Mouse (Mus musculus) ES-Bruce4 (cell line): Measurements from ENCODE around the gene Grm1. TPM values are rescaled to one million over a fixed set of nuclear protein-coding genes. Genes with fewer than 3 reads are reported as not detected.

Experiments
- H3K27ac ChIP-seq: 2 replicates; pipeline ENCODE4 v1.5.1; 2012; ENCODE audit warnings: low read length, inconsistent platforms; ENCODE audit not compliant: insufficient read depth
- H3K27me3 ChIP-seq: 2 replicates; pipeline ENCODE4 v1.6.1; 2012; ENCODE audit warnings: mild to moderate bottlenecking, low read length, inconsistent platforms; ENCODE audit not compliant: control insufficient read depth, poor library complexity, insufficient read depth, severe bottlenecking
- H3K36me3 ChIP-seq: 2 replicates; pipeline ENCODE4 v1.6.1; 2012; ENCODE audit warnings: inconsistent platforms, mild to moderate bottlenecking, low read length, moderate library complexity; ENCODE audit not compliant: control insufficient read depth, poor library complexity, insufficient read depth, severe bottlenecking
- H3K4me1 ChIP-seq: one replicate; pipeline ENCODE4 v1.8.1; 2011; ENCODE audit warnings: low read length; ENCODE audit not compliant: control insufficient read depth, insufficient read depth
- H3K4me3 ChIP-seq: 2 replicates; pipeline ENCODE4 v1.5.1; 2011; ENCODE audit warnings: low read depth, mild to moderate bottlenecking, low read length
- H3K9ac ChIP-seq: 2 replicates; pipeline ENCODE4 v1.6.1; 2012; ENCODE audit warnings: low read depth, mild to moderate bottlenecking, inconsistent platforms; ENCODE audit not compliant: poor library complexity, severe bottlenecking
- H3K9me3 ChIP-seq: replicated peaks from 2 replicates; pipeline ENCODE4 v1.6.1; 2012; ENCODE audit warnings: mild to moderate bottlenecking, low read length, inconsistent platforms; ENCODE audit not compliant: control insufficient read depth, poor library complexity, insufficient read depth, severe bottlenecking
- CTCF ChIP-seq: IDR thresholded peaks from one replicate; pipeline ENCODE4 v1.8.1; 2011; ENCODE audit warnings: low read depth, low read length
- EP300 ChIP-seq: IDR thresholded peaks from 2 replicates; pipeline ENCODE4 v1.6.1; 2011; ENCODE audit warnings: low read depth, low read length; ENCODE audit not compliant: insufficient read depth
- POLR2A ChIP-seq: IDR thresholded peaks from one replicate; pipeline ENCODE4 v1.8.1; 2011; ENCODE audit warnings: low read length; ENCODE audit not compliant: insufficient read depth
- polyA plus RNA-seq: library from polyadenylated mRNA; stranded (reverse); fragments of >200 nt; gene quantifications from 2 replicates; pipeline ENCODE4 v1.2.4, GENCODE M21; 2011; ENCODE audit warnings: low read depth; ENCODE audit not compliant: missing spikeins, insufficient read depth, insufficient read length

Grm1 gene
- polyA plus RNA-seq, 1 experiment, result not detected

GRCm38 (mm10) chr10:10733092-10733491 lies 349.1 kb downstream of the Grm1 start:
- no peaks in the 10 kb centered on the region for H3K4me1 ChIP-seq
- no peaks in the 10 kb centered on the region for H3K9me3 ChIP-seq
- no peak overlapping the region for H3K27ac ChIP-seq
- no peak overlapping the region for H3K4me3 ChIP-seq
- no peak overlapping the region for H3K9ac ChIP-seq
- no peak for TF ChIP-seq CTCF
- TF ChIP-seq EP300, result no peak
- TF ChIP-seq POLR2A, result no peak
- no peaks in the 10 kb centered on the region for H3K27me3 ChIP-seq
- no peaks in the 10 kb centered on the region for H3K36me3 ChIP-seq

- Histone ChIP-seq H3K9ac (no peak overlapping the region), H3K9me3 (no peaks in the 10 kb centered on the region), H3K27me3 (no peaks in the 10 kb centered on the region), H3K4me3 (no peak overlapping the region), H3K36me3 (no peaks in the 10 kb centered on the region), H3K4me1 (no peaks in the 10 kb centered on the region), H3K27ac (no peak overlapping the region)
- no peak for TF ChIP-seq CTCF
- TF ChIP-seq EP300, result no peak
These were observed 355.7 kb downstream of the Grm1 start for GRCm38 (mm10) chr10:10726501-10726900.

- Histone ChIP-seq H3K9ac (no peak overlapping the region), H3K4me3 (no peak overlapping the region), H3K27ac (no peak overlapping the region), H3K4me1 (no peaks in the 10 kb centered on the region), H3K27me3 (no peaks in the 10 kb centered on the region), H3K36me3 (no peaks in the 10 kb centered on the region), H3K9me3 (no peaks in the 10 kb centered on the region)
- no peak for TF ChIP-seq POLR2A
- TF ChIP-seq EP300, result no peak
- TF ChIP-seq CTCF, result no peak
These were observed 371.3 kb downstream of the Grm1 start for GRCm38 (mm10) chr10:10710837-10711236.

- no peak overlapping the region for H3K27ac ChIP-seq
- no peaks in the 10 kb centered on the region for H3K27me3 ChIP-seq
- H3K9me3 ChIP-seq, result no peaks in the 10 kb centered on the region
- H3K4me1 ChIP-seq, result no peaks in the 10 kb centered on the region
- H3K36me3 ChIP-seq, result no peaks in the 10 kb centered on the region
- H3K4me3 ChIP-seq, result no peak overlapping the region
- H3K9ac ChIP-seq, result no peak overlapping the region
- TF ChIP-seq POLR2A (no peak), EP300 (no peak), CTCF (no peak)
These were observed 371.8 kb downstream of the Grm1 start for GRCm38 (mm10) chr10:10710359-10710758.

- Histone ChIP-seq H3K9ac (no peak overlapping the region), H3K4me3 (no peak overlapping the region), H3K4me1 (no peaks in the 10 kb centered on the region), H3K9me3 (no peaks in the 10 kb centered on the region), H3K27ac (no peak overlapping the region), H3K27me3 (no peaks in the 10 kb centered on the region; the same call in 1 of the 2 replicates), H3K36me3 (no peaks in the 10 kb centered on the region)
- no peak for TF ChIP-seq EP300
- TF ChIP-seq CTCF, result no peak
- TF ChIP-seq POLR2A, result no peak
These were observed 374.1 kb downstream of the Grm1 start for GRCm38 (mm10) chr10:10708031-10708430.

GRCm38 (mm10) chr10:10701326-10701725 lies 380.8 kb downstream of the Grm1 start:
- H3K4me1 ChIP-seq, result no peaks in the 10 kb centered on the region
- TF ChIP-seq CTCF, result no peak
- no peak for TF ChIP-seq EP300
- TF ChIP-seq POLR2A, result no peak
- no peak overlapping the region for H3K4me3 ChIP-seq
- H3K36me3 ChIP-seq, result no peaks in the 10 kb centered on the region
- no peak overlapping the region for H3K27ac ChIP-seq
- no peaks in the 10 kb centered on the region for H3K9me3 ChIP-seq
- no peak overlapping the region for H3K9ac ChIP-seq
- H3K27me3 ChIP-seq, result no peaks in the 10 kb centered on the region; the same call in 1 of the 2 replicates
